Mouse (Mus musculus) CH12.LX (cell line): ENCODE measurements at regions not wholly inside any gene's neighbourhood (a gene's known extent, or its start where the extent isn't known, plus 50 kb on each side); places are given as distances from the start of the nearest gene placed in this dataset.

Experiments used
- DNase-seq: peaks from one replicate; pipeline ENCODE4 v3.0.0-alpha.2; 2013; ENCODE audit errors: extremely low read depth
- H3K27ac ChIP-seq: 2 replicates; pipeline ENCODE4 v1.5.1; 2012; ENCODE audit warnings: low read depth, mild to moderate bottlenecking, control low read depth, moderate library complexity; ENCODE audit not compliant: insufficient read depth
- H3K27me3 ChIP-seq: replicated peaks from 2 replicates; pipeline ENCODE3; 2012; ENCODE audit warnings: inconsistent platforms
- H3K36me3 ChIP-seq, 2 experiments: replicated peaks in 1 of 2; 2 replicates each; pipeline versions ENCODE3 to v1.6.1; 2012; ENCODE audit warnings: inconsistent platforms in 1 of 2, low read length in 1 of 2, mild to moderate bottlenecking in 1 of 2, mixed read lengths in 1 of 2, moderate library complexity in 1 of 2; ENCODE audit not compliant: control insufficient read depth in 1 of 2, insufficient read depth in 1 of 2
- H3K4me1 ChIP-seq, 2 experiments: 2 replicates each; pipeline ENCODE4 v1.6.1; 2012; ENCODE audit warnings: inconsistent platforms in 1 of 2, moderate library complexity in 1 of 2; ENCODE audit not compliant: insufficient read depth in 2 of 2, control insufficient read depth in 1 of 2
- H3K4me2 ChIP-seq: 2 replicates; pipeline ENCODE4 v1.6.1; 2012; ENCODE audit warnings: low read depth, mild to moderate bottlenecking, control low read depth; ENCODE audit not compliant: poor library complexity, insufficient read depth, severe bottlenecking
- H3K4me3 ChIP-seq, 3 experiments: fragments of 150-350 bp in 1 of 3; sonication (generic) in 1 of 3; replicated peaks in 1 of 3; 2 replicates each; pipeline versions ENCODE3 to v1.5.1; 2011 to 2012; ENCODE audit warnings: low read depth in 2 of 3, low read length in 2 of 3, mild to moderate bottlenecking in 2 of 3, moderate library complexity in 2 of 3, control low read depth in 1 of 3, improper control_type of control experiment in 1 of 3, inconsistent platforms in 1 of 3, mixed read lengths in 1 of 3; ENCODE audit not compliant: poor library complexity in 1 of 3
- H3K79me2 ChIP-seq: replicated peaks from 2 replicates; pipeline ENCODE4 v1.6.1; 2012; ENCODE audit warnings: mild to moderate bottlenecking, moderate library complexity; ENCODE audit not compliant: control insufficient read depth, poor library complexity, insufficient read depth, severe bottlenecking; ENCODE audit errors: extremely low read depth
- H3K9ac ChIP-seq: 2 replicates; pipeline ENCODE4 v1.6.1; 2012; ENCODE audit warnings: low read depth, mild to moderate bottlenecking, control low read depth, moderate library complexity; ENCODE audit not compliant: insufficient read depth
- H3K9me3 ChIP-seq: replicated peaks from 2 replicates; pipeline ENCODE3; 2012; ENCODE audit warnings: low read length, inconsistent platforms, mixed read lengths
- BHLHE40 ChIP-seq: IDR thresholded peaks from 2 replicates; pipeline ENCODE4 v1.6.1; 2011; ENCODE audit warnings: mild to moderate bottlenecking, low read depth, low read length, improper control_type of control experiment
- KAT2A ChIP-seq: IDR thresholded peaks from 2 replicates; pipeline ENCODE4 v1.6.1; 2012; ENCODE audit warnings: low read length, improper control_type of control experiment, inconsistent platforms; ENCODE audit not compliant: insufficient replicate concordance
- MAFK ChIP-seq: IDR thresholded peaks from 2 replicates; pipeline ENCODE4 v1.6.1; 2011; ENCODE audit warnings: low read length, improper control_type of control experiment; ENCODE audit not compliant: insufficient replicate concordance
- MXI1 ChIP-seq: IDR thresholded peaks from 2 replicates; pipeline ENCODE4 v1.6.1; 2011; ENCODE audit warnings: mild to moderate bottlenecking, low read depth, low read length, improper control_type of control experiment
- RCOR1 ChIP-seq: conservative IDR thresholded peaks from 2 replicates; pipeline ENCODE4 v1.6.1; 2012; ENCODE audit warnings: low read depth, mild to moderate bottlenecking, inconsistent platforms, low read length, improper control_type of control experiment
- ZC3H11A ChIP-seq: IDR thresholded peaks from 2 replicates; pipeline ENCODE4 v1.6.1; 2012; ENCODE audit warnings: low read depth, mild to moderate bottlenecking, inconsistent platforms, low read length, improper control_type of control experiment
- ZNF384 ChIP-seq: IDR thresholded peaks from 2 replicates; pipeline ENCODE4 v1.6.1; 2012; ENCODE audit warnings: low read depth, low read length, improper control_type of control experiment, inconsistent platforms
- dilution Hi-C: fragments of 300-500 bp; cut with MboI; formaldehyde crosslinking; loops from 2 replicates; pipeline ENCODE4 v1.14.3; 2020; ENCODE audit warnings: low sequenced_read_pairs; ENCODE audit not compliant: extremely low pct_unique_long_range_greater_than_20kb, extremely low pct_ligation_motif_present
- in situ Hi-C: fragments of 300-500 bp; cut with MboI; formaldehyde crosslinking; loops from 3 replicates; pipeline ENCODE4 v1.14.3; 2019; ENCODE audit warnings: low sequenced_read_pairs, low pct_ligation_motif_present, low pct_unique_long_range_greater_than_20kb, mixed read lengths

DNA sequence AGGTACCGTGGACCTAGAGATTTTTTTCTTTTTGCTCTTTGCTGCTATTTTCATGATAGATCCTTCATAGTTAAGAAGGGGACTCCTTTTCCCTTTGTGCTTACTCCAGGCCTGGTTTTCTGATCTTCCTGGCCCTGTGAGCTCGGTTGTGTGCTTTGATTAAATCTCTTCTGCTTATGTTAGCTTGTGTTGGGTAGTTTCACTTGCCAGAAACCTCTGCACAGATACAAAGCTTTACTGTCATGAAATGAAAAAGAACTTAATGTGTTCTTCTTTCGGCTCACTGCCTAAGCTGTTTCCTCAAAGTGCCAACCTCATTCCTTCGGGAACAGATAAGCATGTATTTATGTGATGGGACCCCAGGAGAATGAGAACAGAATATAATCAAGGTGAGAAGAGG is 274.1 kb upstream of the Nbea start:
- Histone ChIP-seq H3K9ac (no peak overlapping the region), H3K4me1 (no peaks in the 10 kb centered on the region), H3K4me3 (no peak overlapping the region), H3K9me3 (peaks cover 43% of the 10 kb centered on the region), H3K4me2 (no peak overlapping the region), H3K79me2 (no peaks in the 10 kb centered on the region), H3K27ac (no peak overlapping the region), H3K36me3 (no peaks in the 10 kb centered on the region), H3K27me3 (no peaks in the 10 kb centered on the region)
- dilution Hi-C loops (no loop called here), in situ Hi-C loops (no loop called here)
- TF ChIP-seq RCOR1: no peak
- no peak for DNase-seq

DNA sequence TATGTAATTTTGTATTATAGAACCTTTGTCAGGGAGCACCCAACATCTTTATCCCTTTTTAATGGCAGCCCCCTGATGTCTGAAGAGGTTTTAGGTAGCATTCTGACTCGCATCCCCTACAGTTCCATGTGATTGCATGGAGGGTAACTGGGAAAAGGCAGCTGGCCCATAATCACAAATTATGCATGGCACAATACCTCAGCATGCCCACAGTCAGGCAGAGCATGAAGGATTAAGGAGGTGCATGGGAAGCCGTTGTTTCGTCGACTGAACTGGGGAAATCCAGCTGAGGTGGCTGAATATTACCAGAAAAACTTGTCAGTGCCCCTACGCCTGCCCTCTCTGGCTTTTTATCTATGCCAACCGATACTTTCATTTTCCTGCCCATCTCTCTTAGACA is 272.8 kb upstream of the Nbea start:
- no peak for DNase-seq
- Histone ChIP-seq H3K27ac (no peak overlapping the region), H3K9ac (no peak overlapping the region), H3K36me3 (no peaks in the 10 kb centered on the region), H3K27me3 (no peaks in the 10 kb centered on the region), H3K4me1 (no peaks in the 10 kb centered on the region), H3K9me3 (peaks cover 40% of the 10 kb centered on the region), H3K79me2 (no peaks in the 10 kb centered on the region), H3K4me3 (no peak overlapping the region), H3K4me2 (no peak overlapping the region)
- TF ChIP-seq ZNF384: no peak
- dilution Hi-C loops: no loop called here
- in situ Hi-C loops: no loop called here

DNA sequence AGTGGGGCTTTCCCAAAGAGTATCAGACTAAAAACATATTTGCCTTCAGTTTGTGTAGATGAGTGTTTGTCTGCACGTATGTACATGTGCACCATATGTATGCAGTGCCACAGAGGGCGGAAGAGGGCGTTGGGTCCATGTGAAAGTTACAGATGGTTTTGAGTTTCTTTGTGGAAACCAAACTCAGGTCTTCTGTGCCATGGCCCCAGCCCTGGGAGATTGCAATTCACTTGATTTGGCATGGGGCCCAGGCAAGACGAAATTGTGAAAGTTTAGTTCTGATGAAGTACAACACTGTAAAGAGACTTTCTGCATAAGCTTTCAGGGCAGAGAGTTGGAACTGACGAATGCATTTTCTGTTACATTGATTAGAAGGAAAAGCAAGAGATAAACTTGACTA is 255.4 kb upstream of the Nbea start:
- H3K36me3 ChIP-seq: no peaks in the 10 kb centered on the region
- in situ Hi-C loops: no loop called here
- no peaks in the 10 kb centered on the region for H3K79me2 ChIP-seq
- H3K4me2 ChIP-seq: no peak overlapping the region
- no peak overlapping the region for H3K4me3 ChIP-seq
- H3K27me3 ChIP-seq: no peaks in the 10 kb centered on the region
- no peak overlapping the region for H3K9ac ChIP-seq
- H3K4me1 ChIP-seq: no peaks in the 10 kb centered on the region
- no peak for DNase-seq
- dilution Hi-C loops: no loop called here
- TF ChIP-seq KAT2A (no peak), ZNF384 (no peak), ZC3H11A (no peak), MXI1 (no peak), MAFK (no peak), BHLHE40 (no peak)
- H3K27ac ChIP-seq: no peak overlapping the region
- H3K9me3 ChIP-seq: peaks cover 51% of the 10 kb centered on the region
